Mouse (Mus musculus) hindbrain, embryonic 10.5 days (tissue): ENCODE measurements around the gene Tpcn1. TPM values are rescaled to one million over a fixed set of nuclear protein-coding genes. Genes with fewer than 3 reads are reported as not detected.
"Not testable (repeated sequence)": the region's sequence is repeated elsewhere in the genome, so short reads cannot be mapped to it uniquely, and the experiment has no call there.

Experiments
- DNase-seq: peaks from one replicate; pipeline ENCODE4 v3.0.0-alpha.2; 2017; ENCODE audit warnings: low spot score
- H3K27ac ChIP-seq: fragments of 300-500 bp; sonication (generic); 2 replicates; pipeline ENCODE4 v1.5.1; 2016; ENCODE audit warnings: mild to moderate bottlenecking, moderate library complexity
- H3K27me3 ChIP-seq: fragments of 300-500 bp; sonication (generic); 2 replicates; pipeline ENCODE4 v1.6.1; 2016; ENCODE audit warnings: mild to moderate bottlenecking; ENCODE audit not compliant: poor library complexity, insufficient read depth, severe bottlenecking
- H3K36me3 ChIP-seq: fragments of 300-500 bp; sonication (generic); 2 replicates; pipeline ENCODE4 v1.6.1; 2016; ENCODE audit warnings: mild to moderate bottlenecking, moderate library complexity
- H3K4me1 ChIP-seq: fragments of 300-500 bp; sonication (generic); replicated peaks from 2 replicates; pipeline ENCODE4 v1.6.1; 2016; ENCODE audit warnings: mild to moderate bottlenecking
- H3K4me3 ChIP-seq: fragments of 300-500 bp; sonication (generic); 2 replicates; pipeline ENCODE4 v1.5.1; 2016; ENCODE audit warnings: mild to moderate bottlenecking, moderate library complexity
- H3K9me3 ChIP-seq: fragments of 300-500 bp; sonication (generic); 2 replicates; pipeline ENCODE4 v1.6.1; 2016; ENCODE audit warnings: mild to moderate bottlenecking, moderate library complexity
- whole genome bisulfite sequencing: fragments of 180-500 bp; shearing (Covaris S2); methylation state at CpG from one replicate; pipeline ENCODE4 v1.1.7; 2016; 5-methylcytosine and 5-hydroxymethylcytosine counted together
- polyA plus RNA-seq: library from polyadenylated mRNA; unstranded; fragments of >200 nt; fragmentation: Nextera tagmentation; extraction: Ambion mirVana; gene quantifications from 2 replicates; pipeline ENCODE4 v1.2.1, GENCODE M21; 2016

Gene Tpcn1
- polyA plus RNA-seq, 1 experiment from 2014 or later = 12.9 TPM

- H3K4me3 ChIP-seq = no peak overlapping the region
- H3K9me3 ChIP-seq = peaks cover 5% of the 10 kb centered on the region
- peaks cover 36% of the 10 kb centered on the region for H3K4me1 ChIP-seq
- H3K36me3 ChIP-seq = no peaks in the 10 kb centered on the region
- peaks cover 12% of the 10 kb centered on the region for H3K27me3 ChIP-seq
- DNase-seq = no peak
- WGBS = 53% methylated on average over 4 of the region's 4 CpGs
- H3K27ac ChIP-seq = no peak overlapping the region
These were observed 81.2 kb downstream of the Tpcn1 start for GRCm38 (mm10) chr5:120507311-120507710.

- no peaks in the 10 kb centered on the region for H3K36me3 ChIP-seq
- no peak for DNase-seq
- H3K4me3 ChIP-seq = no peak overlapping the region
- no peak overlapping the region for H3K27ac ChIP-seq
- peaks cover 3% of the 10 kb centered on the region; the same call in 1 of the 2 replicates for H3K27me3 ChIP-seq
- peaks cover 40% of the 10 kb centered on the region for H3K4me1 ChIP-seq
- WGBS = 75% methylated on average over 9 of the region's 9 CpGs
- peaks cover 5% of the 10 kb centered on the region for H3K9me3 ChIP-seq
These were observed 82.0 kb downstream of the Tpcn1 start for GRCm38 (mm10) chr5:120506490-120506889.

GRCm38 (mm10) chr5:120505781-120506180 lies 82.7 kb downstream of the Tpcn1 start:
- H3K9me3 ChIP-seq = peaks cover 5% of the 10 kb centered on the region
- peaks cover 35% of the 10 kb centered on the region for H3K4me1 ChIP-seq
- WGBS = 72% methylated on average over 9 of the region's 9 CpGs
- H3K4me3 ChIP-seq = 0 out of 2 replicates have a peak overlapping the region, but pooled peaks have one; percentile 19
- no peak for DNase-seq
- no peaks in the 10 kb centered on the region for H3K36me3 ChIP-seq
- H3K27me3 ChIP-seq = no peaks in the 10 kb centered on the region; the same call in 1 of the 2 replicates
- H3K27ac ChIP-seq = no peak overlapping the region; the same call in 1 of the 2 replicates

- peak overlapping the region; percentile 19; the same call in 1 of the 2 replicates for H3K4me3 ChIP-seq
- H3K9me3 ChIP-seq = peaks cover 5% of the 10 kb centered on the region
- H3K27ac ChIP-seq = peak overlapping the region; percentile 57
- H3K36me3 ChIP-seq = no peaks in the 10 kb centered on the region
- peaks cover 31% of the 10 kb centered on the region for H3K4me1 ChIP-seq
- no peaks in the 10 kb centered on the region; the same call in 1 of the 2 replicates for H3K27me3 ChIP-seq
- peak; percentile 78 for DNase-seq
- 22% methylated on average over 16 of the region's 16 CpGs for WGBS
These were observed 83.1 kb downstream of the Tpcn1 start for GRCm38 (mm10) chr5:120505368-120505767.

- peak within 1 kb of the TSS; percentile 89 for H3K27ac ChIP-seq
- under 1% methylated on average over 55 of the region's 55 CpGs for WGBS
- no peaks in the 10 kb centered on the region; the same call in 1 of the 2 replicates for H3K27me3 ChIP-seq
These were observed 85.2 kb downstream of the Tpcn1 start, which contains the start of gene Plbd2 for GRCm38 (mm10) chr5:120503144-120503795. TSS of gene Plbd2 (minus strand) at chr5:120503625.

GRCm38 (mm10) chr5:120502675-120503143 lies 85.8 kb downstream of the Tpcn1 start:
- peaks cover 11% of the 10 kb centered on the region for H3K36me3 ChIP-seq
- H3K4me1 ChIP-seq = peaks cover 26% of the 10 kb centered on the region
- no peaks in the 10 kb centered on the region for H3K9me3 ChIP-seq
- 12% methylated on average over 12 of the region's 12 CpGs for WGBS
- peak overlapping the region; percentile 89 for H3K27ac ChIP-seq
- no peak for DNase-seq
- H3K4me3 ChIP-seq = peak overlapping the region; percentile 96
- no peaks in the 10 kb centered on the region for H3K27me3 ChIP-seq

More at GRCm38 (mm10) chr5:120503144-120503795, 85.2 kb downstream of the Tpcn1 start, which contains the start of gene Plbd2:
- peaks cover 26% of the 10 kb centered on the region for H3K4me1 ChIP-seq
- DNase-seq = peak; percentile 96
- peak within 1 kb of the TSS; percentile 96 for H3K4me3 ChIP-seq
- peaks cover 9% of the 10 kb centered on the region for H3K36me3 ChIP-seq
- no peaks in the 10 kb centered on the region for H3K9me3 ChIP-seq

GRCm38 (mm10) chr5:120502147-120502621 lies 86.3 kb downstream of the Tpcn1 start:
- Histone ChIP-seq H3K27me3 (no peaks in the 10 kb centered on the region), H3K9me3 (no peaks in the 10 kb centered on the region), H3K4me1 (peaks cover 26% of the 10 kb centered on the region), H3K27ac (no peak overlapping the region), H3K36me3 (peaks cover 15% of the 10 kb centered on the region), H3K4me3 (peak overlapping the region; percentile 96)
- DNase-seq = no peak
- WGBS = 67% methylated on average over 9 of the region's 9 CpGs

GRCm38 (mm10) chr5:120500609-120501008 lies 87.9 kb downstream of the Tpcn1 start:
- not testable (repeated sequence) for H3K27me3 ChIP-seq, H3K27ac ChIP-seq, H3K9me3 ChIP-seq, DNase-seq, H3K4me3 ChIP-seq
- WGBS = 85% methylated on average over 9 of the region's 9 CpGs
- peaks cover 25% of the 10 kb centered on the region for H3K4me1 ChIP-seq
- peaks cover 30% of the 10 kb centered on the region for H3K36me3 ChIP-seq

- 86% methylated on average over 4 of the region's 4 CpGs for WGBS
- Histone ChIP-seq H3K27ac (no peak overlapping the region), H3K4me1 (peaks cover 33% of the 10 kb centered on the region), H3K36me3 (peaks cover 44% of the 10 kb centered on the region), H3K4me3 (no peak overlapping the region), H3K27me3 (no peaks in the 10 kb centered on the region), H3K9me3 (no peaks in the 10 kb centered on the region)
- DNase-seq = no peak
These were observed 89.3 kb downstream of the Tpcn1 start for GRCm38 (mm10) chr5:120499202-120499601.

GRCm38 (mm10) chr5:120497071-120497470 lies 91.4 kb downstream of the Tpcn1 start:
- H3K36me3 ChIP-seq = peaks cover 64% of the 10 kb centered on the region
- no peaks in the 10 kb centered on the region for H3K9me3 ChIP-seq
- H3K4me3 ChIP-seq = no peak overlapping the region
- H3K27ac ChIP-seq = no peak overlapping the region
- no peaks in the 10 kb centered on the region for H3K27me3 ChIP-seq
- WGBS = 91% methylated on average over 3 of the region's 3 CpGs
- DNase-seq = no peak
- H3K4me1 ChIP-seq = peaks cover 28% of the 10 kb centered on the region

- peaks cover 23% of the 10 kb centered on the region for H3K4me1 ChIP-seq
- no peaks in the 10 kb centered on the region for H3K9me3 ChIP-seq
- H3K4me3 ChIP-seq = no peak overlapping the region
- H3K27ac ChIP-seq = peak overlapping the region; percentile 35; the same call in 1 of the 2 replicates
- H3K27me3 ChIP-seq = no peaks in the 10 kb centered on the region
- 91% methylated on average over 13 of the region's 13 CpGs for WGBS
- H3K36me3 ChIP-seq = peaks cover 76% of the 10 kb centered on the region
- no peak for DNase-seq
These were observed 92.7 kb downstream of the Tpcn1 start for GRCm38 (mm10) chr5:120495703-120496226.

- Histone ChIP-seq H3K9me3 (no peaks in the 10 kb centered on the region), H3K27ac (peak overlapping the region; percentile 35; the same call in 1 of the 2 replicates), H3K36me3 (peaks cover 82% of the 10 kb centered on the region), H3K4me3 (no peak overlapping the region), H3K27me3 (no peaks in the 10 kb centered on the region), H3K4me1 (peaks cover 23% of the 10 kb centered on the region)
- 73% methylated on average over 10 of the region's 10 CpGs for WGBS
- DNase-seq = no peak
These were observed 93.3 kb downstream of the Tpcn1 start for GRCm38 (mm10) chr5:120495064-120495702.
